Mouse (Mus musculus) liver, adult 2 months (tissue): ENCODE data around the gene Nynrin.

Experiments
- CTCF ChIP-seq: fragments of 200-500 bp; IDR thresholded peaks from 2 replicates; pipeline ENCODE4 v1.5.1; 2011; ENCODE audit warnings: low read depth, low read length, control low read depth
- POLR2A ChIP-seq: fragments of 200-500 bp; IDR thresholded peaks from 2 replicates; pipeline ENCODE4 v1.6.1; 2011; ENCODE audit warnings: low read length, control low read depth; ENCODE audit not compliant: insufficient read depth; ENCODE audit errors: extremely low read depth

- TF ChIP-seq CTCF (no peak), POLR2A (no peak)
Measured at GRCm38 (mm10) chr14:55868230-55869026, 14.6 kb downstream of the Nynrin start.
